Mouse (Mus musculus) naive thymus-derived CD4-positive, alpha-beta T cell, adult 2 months (primary cell): Measurements from ENCODE around the gene Ikzf3.

Experiments
- DNase-seq: peaks from one replicate; pipeline ENCODE4 v3.0.0-alpha.2; 2011; ENCODE audit warnings: low read depth

The Ikzf3 gene

GRCm38 (mm10) chr11:98545711-98546231 is at the start of gene Ikzf3:
TSS of gene Ikzf3 (minus strand) at chr11:98546031.
- peak; percentile 83 for DNase-seq

DNA sequence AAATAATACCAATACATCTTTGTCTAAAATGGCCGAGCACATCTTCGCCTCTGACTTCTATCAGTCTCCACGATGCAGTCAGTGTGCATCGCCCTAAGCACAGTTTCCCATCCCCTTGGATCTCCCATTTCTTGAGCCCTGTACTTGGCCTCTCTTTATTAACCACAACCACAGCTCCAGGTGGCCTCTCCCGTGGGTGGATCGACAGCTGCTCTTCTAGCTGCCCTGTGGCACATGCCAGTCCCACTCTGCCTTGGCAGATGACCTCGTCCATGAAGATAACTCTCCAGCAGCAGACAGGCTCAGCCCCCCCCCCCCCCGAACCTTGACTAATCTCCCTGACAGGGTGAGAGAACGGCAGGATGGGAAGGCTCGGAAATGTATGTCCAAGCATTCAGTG is 49.6 kb upstream of the Ikzf3 start:
- DNase-seq: no peak

- DNase-seq: peak; percentile 55
Measured at GRCm38 (mm10) chr11:98595021-98595420, 49.2 kb upstream of the Ikzf3 start.

GRCm38 (mm10) chr11:98590548-98591445 is 45.0 kb upstream of the Ikzf3 start:
- DNase-seq: no peak

DNA sequence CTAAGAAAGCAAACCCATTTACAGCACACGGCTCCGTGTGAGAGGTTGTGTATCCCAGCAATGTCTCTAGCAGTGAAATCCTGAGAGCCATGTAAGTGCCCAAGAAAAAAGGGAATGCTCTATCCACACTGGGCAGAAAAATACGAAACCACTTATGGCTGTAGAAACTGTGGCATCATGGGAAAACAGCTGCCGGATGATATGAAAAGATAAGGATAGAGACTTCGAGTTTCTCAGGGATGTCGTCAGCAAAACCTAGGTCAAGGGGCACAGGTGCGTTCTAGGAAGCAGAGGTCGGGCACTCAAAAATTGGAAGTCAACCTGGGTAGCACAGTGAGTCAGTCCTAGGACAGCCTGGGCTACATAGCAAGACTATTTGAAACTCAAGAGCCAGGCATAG is 43.5 kb upstream of the Ikzf3 start:
- no peak for DNase-seq

- DNase-seq: no peak
Measured at GRCm38 (mm10) chr11:98588833-98589281, 43.0 kb upstream of the Ikzf3 start.

- peak; percentile 79 for DNase-seq
Measured at GRCm38 (mm10) chr11:98587684-98588546, 42.1 kb upstream of the Ikzf3 start.

GRCm38 (mm10) chr11:98586892-98587563 is 41.2 kb upstream of the Ikzf3 start, which contains the start of gene Ormdl3:
TSS of gene Ormdl3 (minus strand) at chr11:98587368.
- peak; percentile 95 for DNase-seq

GRCm38 (mm10) chr11:98586087-98586891 is 40.5 kb upstream of the Ikzf3 start:
- DNase-seq: peak; percentile 45

DNA sequence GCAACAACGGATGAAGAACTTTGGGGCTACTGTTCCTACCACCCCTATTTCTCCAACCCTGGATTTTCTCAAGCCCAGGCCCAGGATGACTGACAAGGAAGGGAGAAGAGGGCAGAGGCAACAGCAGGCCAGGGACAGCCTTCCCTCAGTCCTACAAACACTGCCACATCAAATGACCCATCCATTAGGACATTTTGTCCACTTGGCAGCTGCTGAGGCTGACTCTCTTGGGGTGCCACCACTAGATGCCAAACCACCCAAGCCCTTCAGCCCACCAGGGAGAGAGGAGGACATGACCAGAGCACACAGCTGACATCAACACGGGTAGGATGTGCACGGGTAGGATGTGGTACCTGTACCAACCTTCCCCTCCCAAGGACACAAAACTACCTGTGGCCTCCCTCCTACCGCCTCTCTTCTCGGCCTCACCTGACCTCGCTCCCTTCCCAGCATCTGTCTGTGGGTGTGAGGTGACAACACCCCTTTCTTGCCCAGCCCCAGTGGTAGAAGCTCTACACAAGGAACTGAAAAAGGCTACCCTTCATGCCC is 38.9 kb upstream of the Ikzf3 start:
- no peak for DNase-seq

DNA sequence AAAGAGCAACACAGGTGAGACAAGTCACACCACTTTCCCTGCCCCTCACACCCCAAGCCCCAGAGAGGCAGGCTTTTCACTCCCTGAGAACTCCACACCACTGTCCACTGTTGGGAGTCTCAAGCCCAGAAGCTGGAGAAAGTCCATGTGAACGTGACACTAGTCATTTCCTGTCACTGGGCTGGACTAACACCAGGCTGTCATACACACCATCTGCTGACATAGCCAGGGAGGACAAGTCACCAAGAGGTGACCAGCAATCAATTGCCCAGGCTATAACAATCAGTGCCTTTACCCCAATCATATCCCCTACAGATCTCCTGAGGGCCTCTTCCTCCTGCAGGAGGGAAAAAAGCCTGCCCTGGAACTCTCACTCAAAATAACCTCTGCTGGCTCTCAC is 38.3 kb upstream of the Ikzf3 start:
- DNase-seq: no peak

- DNase-seq: no peak
Measured at GRCm38 (mm10) chr11:98583571-98583970, 37.7 kb upstream of the Ikzf3 start.

GRCm38 (mm10) chr11:98583265-98583552 is 37.4 kb upstream of the Ikzf3 start:
- DNase-seq: no peak

DNA sequence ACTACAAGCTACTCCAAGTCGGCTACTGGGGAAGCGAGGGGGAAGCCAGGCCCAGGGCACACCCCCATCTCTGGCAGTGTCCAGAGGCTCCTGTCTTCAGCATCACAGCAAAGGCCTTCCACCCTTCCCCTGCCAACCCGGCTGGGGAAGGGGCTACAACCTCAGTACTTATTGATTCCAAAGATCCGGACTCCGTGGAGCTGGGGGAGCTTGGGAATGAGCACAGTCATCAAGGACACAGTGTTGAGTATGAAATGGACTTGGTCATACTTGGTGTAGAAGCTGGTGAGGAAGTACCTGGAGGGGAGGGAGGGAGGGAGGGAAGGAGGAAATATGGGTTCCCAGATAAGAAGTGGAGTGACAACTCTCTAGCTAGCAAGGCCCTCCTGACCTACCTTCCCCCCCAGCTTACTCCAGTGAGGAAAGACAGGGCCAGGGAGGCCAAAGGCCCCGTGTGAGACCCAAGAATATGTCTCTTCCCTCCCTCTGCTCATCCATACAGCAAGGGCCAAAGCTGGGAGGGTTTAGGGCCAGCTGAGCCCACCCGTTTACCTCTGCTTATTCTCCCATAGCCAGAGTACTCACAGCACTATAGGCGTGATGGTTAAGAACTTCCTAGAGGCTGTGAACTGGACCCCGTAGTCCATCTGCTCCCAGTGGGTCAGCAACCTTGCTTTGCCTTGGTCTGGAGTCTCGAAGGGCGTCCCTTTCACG is 36.9 kb upstream of the Ikzf3 start:
- no peak for DNase-seq

GRCm38 (mm10) chr11:98582030-98582388 is 36.2 kb upstream of the Ikzf3 start:
- no peak for DNase-seq

GRCm38 (mm10) chr11:98581286-98582029 is 35.6 kb upstream of the Ikzf3 start:
- DNase-seq: no peak

GRCm38 (mm10) chr11:98580301-98581121 is 34.7 kb upstream of the Ikzf3 start:
- no peak for DNase-seq

DNA sequence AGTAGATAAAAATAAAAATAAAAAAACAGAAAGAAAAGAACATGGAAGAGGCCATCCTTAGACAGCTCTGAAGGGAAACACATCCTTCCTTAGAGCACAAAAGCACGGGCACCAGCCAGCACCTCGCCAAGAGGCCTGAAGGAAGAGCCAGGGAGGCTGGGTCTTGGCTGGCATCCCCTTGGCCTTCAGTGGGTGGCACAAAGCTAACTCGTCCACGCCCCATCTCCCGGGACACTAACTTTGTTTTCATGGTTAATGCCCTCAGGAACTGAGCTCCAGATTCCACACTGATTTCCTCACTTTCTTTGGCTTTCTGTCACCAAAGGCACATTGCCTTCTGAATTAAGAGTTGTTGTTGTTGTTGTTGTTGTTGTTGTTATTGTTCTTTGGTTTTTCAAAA is 31.9 kb upstream of the Ikzf3 start:
- DNase-seq: no peak

DNA sequence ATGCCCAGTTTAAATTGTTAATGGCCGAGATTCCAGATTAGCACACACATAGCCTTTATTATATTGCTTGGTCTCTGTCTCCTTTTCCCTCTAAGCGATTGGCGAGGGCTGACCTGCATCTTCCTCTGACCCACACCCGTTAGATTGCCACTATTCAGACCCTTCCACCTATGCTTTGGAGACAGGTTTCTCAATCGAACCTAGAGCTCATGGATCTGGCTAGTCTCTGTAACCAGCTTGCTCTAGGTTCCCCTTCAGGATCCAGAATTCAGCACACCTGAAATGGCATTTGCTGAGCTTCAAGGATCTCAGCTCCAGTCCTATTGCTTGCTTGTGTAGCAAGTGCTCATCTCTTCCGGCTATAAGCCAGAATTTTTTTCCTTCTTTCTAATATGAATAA is 23.6 kb upstream of the Ikzf3 start:
- no peak for DNase-seq
